ENCODE assay signal across 8 mouse cellular contexts in genomic region chr9:25167458-25168084, GRCm38 (mm10). TPM values are rescaled to one million over a fixed set of nuclear protein-coding genes. Genes with fewer than 3 reads are reported as not detected.
DNase-seq lines count a peak whose midpoint lies in the region; ATAC-seq lines count a peak whose summit lies in the region.

No protein-coding gene starts in this region.

- intact Hi-C loops in gastrocnemius, postnatal 36 days (cut with DNase I): loop anchor here (2.0 kb wide), 1 partner anchor 141 kb away; no protein-coding TSS in a partner anchor

- no peaks in the 10 kb centered on the region; the same call in 1 of the 2 replicates for H3K4me1 ChIP-seq in liver, embryonic 11.5 days (replicated peaks; ENCODE audit: control insufficient read depth, insufficient read depth, low read length)

- no peaks in the 10 kb centered on the region for H3K9me3 ChIP-seq in liver, embryonic 11.5 days (ENCODE audit: control insufficient read depth, low read length)

- no peak overlapping the region for H3K4me2 ChIP-seq in liver, embryonic 11.5 days

- no peaks in the 10 kb centered on the region for H3K27me3 ChIP-seq in liver, embryonic 11.5 days (replicated peaks; ENCODE audit: control insufficient read depth, insufficient read depth, low read length)

- H3K4me3 ChIP-seq in liver, embryonic 11.5 days (ENCODE audit: low read depth, low read length): no peak overlapping the region

- DNase-seq in CD4-positive helper T cell, adult 2 months (ENCODE audit: low read depth, low spot score): peak; percentile 90
- DNase-seq in adrenal gland, adult 18-20 months (ENCODE audit: low spot score in 2 of 2): peak; percentile 56 to 74
- peak; percentile 84 for DNase-seq in embryo, embryonic 10 days (ENCODE audit: low spot score)
- peak; percentile 59 to 74 for DNase-seq in gastrocnemius, postnatal 36 days
- peak; percentile 86 for DNase-seq in kidney, postnatal 10 days
- DNase-seq in liver, embryonic 11.5 days (ENCODE audit: low spot score): peak; percentile 56
- peak; percentile 96 for DNase-seq in naive thymus-derived CD4-positive, alpha-beta T cell, adult 2 months (ENCODE audit: low read depth)
- peak; percentile 54 to 63 for DNase-seq in thymus, adult 18-20 months

- peak; percentile 64; the same call in 1 of the 2 replicates for ATAC-seq in liver, embryonic 11.5 days (replicated peaks; ENCODE audit: low FRiP score)

- 30% methylated on average over 6 of the region's 6 CpGs for WGBS in liver, embryonic 11.5 days

- H3K9ac ChIP-seq in liver, embryonic 11.5 days (ENCODE audit: low read depth, low read length): no peak overlapping the region

- no peak overlapping the region for H3K27ac ChIP-seq in liver, embryonic 11.5 days (ENCODE audit: low read depth, low read length)

- no peaks in the 10 kb centered on the region for H3K36me3 ChIP-seq in liver, embryonic 11.5 days (ENCODE audit: control insufficient read depth, insufficient read depth, low read length)

RNA-seq across cellular contexts. Expression of gene Herpud2, which starts 16.0 kb away (rescaled TPM):
- total RNA-seq in adrenal gland, adult 18-20 months (2021): 10 to 100 TPM; 42.2 to 50.0 TPM
- total RNA-seq in gastrocnemius, postnatal 36 days (2021): 10 to 100 TPM; 36.5 to 40.1 TPM
- 23.2 and 27.0 TPM in 2 replicates for polyA plus RNA-seq in liver, embryonic 11.5 days (2014; fragmentation: Nextera tagmentation; extraction: Ambion mirVana)
